Mouse (Mus musculus) heart, postnatal 0 days (tissue): ENCODE data around the gene Chchd3.

Experiments
- CTCF ChIP-seq: IDR thresholded peaks from 2 replicates; pipeline ENCODE4 v1.5.1; 2016; ENCODE audit warnings: antibody characterized with exemption, control low read depth, low read depth
- EP300 ChIP-seq: IDR thresholded peaks from 2 replicates; pipeline ENCODE4 v1.6.1; 2016; ENCODE audit warnings: antibody characterized with exemption, low read depth

DNA sequence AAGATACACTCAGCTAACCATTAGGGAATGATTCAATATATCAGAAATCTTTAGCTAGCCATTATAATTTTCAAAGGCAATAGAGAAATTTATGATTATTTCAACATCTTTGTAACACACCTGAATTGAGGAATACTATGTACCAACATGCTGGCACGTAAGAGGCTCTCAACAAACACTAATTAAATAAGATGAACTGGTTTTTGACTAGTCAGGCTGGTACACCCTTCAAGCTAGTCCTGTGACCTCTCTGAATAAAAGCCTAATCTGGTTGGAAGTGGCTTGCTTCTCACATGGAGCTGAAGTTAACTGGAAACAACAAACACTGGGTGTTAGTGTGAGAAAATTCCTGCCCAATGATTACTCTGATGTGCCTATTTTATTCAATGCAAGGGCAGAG lies 115.1 kb downstream of the Chchd3 start:
- no peak for TF ChIP-seq CTCF
- no peak for TF ChIP-seq EP300
